Mouse (Mus musculus): ENCODE results near the gene Zfp148.

Zfp148 gene

GRCm38 (mm10) chr16:33379944-33380881 is at the start of gene Zfp148:
TSS of gene Zfp148 (plus strand) at chr16:33380836.
- peak; percentile 89 for DNase-seq

- peak; percentile 69 for DNase-seq
These were observed 47.6 kb upstream of the Zfp148 start for GRCm38 (mm10) chr16:33333015-33333414.

- DNase-seq, result peak; percentile 90
These were observed 43.5 kb upstream of the Zfp148 start for GRCm38 (mm10) chr16:33337177-33337576.

- DNase-seq, result no peak
These were observed 43.0 kb upstream of the Zfp148 start for GRCm38 (mm10) chr16:33337681-33338080.

- DNase-seq, result no peak
These were observed 42.1 kb upstream of the Zfp148 start for GRCm38 (mm10) chr16:33338492-33338891.

- peak; percentile 45 for DNase-seq
These were observed 41.2 kb upstream of the Zfp148 start for GRCm38 (mm10) chr16:33339476-33339875.

GRCm38 (mm10) chr16:33342356-33342755 is 38.3 kb upstream of the Zfp148 start:
- no peak for DNase-seq

GRCm38 (mm10) chr16:33343106-33343505 is 37.5 kb upstream of the Zfp148 start:
- DNase-seq, result peak; percentile 62

- no peak for DNase-seq
These were observed 37.0 kb upstream of the Zfp148 start for GRCm38 (mm10) chr16:33343601-33344000.

- DNase-seq, result no peak
These were observed 36.3 kb upstream of the Zfp148 start for GRCm38 (mm10) chr16:33344379-33344778.

- no peak for DNase-seq
These were observed 35.8 kb upstream of the Zfp148 start for GRCm38 (mm10) chr16:33344875-33345274.

GRCm38 (mm10) chr16:33346376-33346775 is 34.3 kb upstream of the Zfp148 start:
- DNase-seq, result no peak

GRCm38 (mm10) chr16:33347134-33347533 is 33.5 kb upstream of the Zfp148 start:
- DNase-seq, result no peak

GRCm38 (mm10) chr16:33357805-33358204 is 22.8 kb upstream of the Zfp148 start:
- DNase-seq, result no peak

GRCm38 (mm10) chr16:33365772-33366171 is 14.9 kb upstream of the Zfp148 start:
- no peak for DNase-seq

- DNase-seq, result no peak
These were observed 12.0 kb upstream of the Zfp148 start for GRCm38 (mm10) chr16:33368632-33369031.

- DNase-seq, result no peak
These were observed 9.8 kb upstream of the Zfp148 start for GRCm38 (mm10) chr16:33370836-33371235.

- DNase-seq, result no peak
These were observed 8.0 kb upstream of the Zfp148 start for GRCm38 (mm10) chr16:33372611-33373010.

- DNase-seq, result no peak
These were observed 7.3 kb upstream of the Zfp148 start for GRCm38 (mm10) chr16:33373326-33373725.

GRCm38 (mm10) chr16:33376266-33376665 is 4.4 kb upstream of the Zfp148 start:
- no peak for DNase-seq

GRCm38 (mm10) chr16:33379219-33379943 is 1.3 kb upstream of the Zfp148 start:
- peak; percentile 58 for DNase-seq

GRCm38 (mm10) chr16:33380882-33381613 is 412 bp downstream of the Zfp148 start:
- no peak for DNase-seq

- DNase-seq, result no peak
These were observed 1.1 kb downstream of the Zfp148 start for GRCm38 (mm10) chr16:33381614-33382245.
